ENCODE assay signal across 8 mouse cellular contexts in genomic region chr3:107333381-107334201, GRCm38 (mm10). TPM values are rescaled to one million over a fixed set of nuclear protein-coding genes. Genes with fewer than 3 reads are reported as not detected.
DNase-seq lines count a peak whose midpoint lies in the region; ATAC-seq lines count a peak whose summit lies in the region.

TSS of gene Rbm15 (minus strand) at chr3:107333673.

- H3K4me2 ChIP-seq in heart, embryonic 13.5 days: peak within 1 kb of the TSS; percentile 82
- H3K4me2 ChIP-seq in liver, embryonic 12.5 days: peak within 1 kb of the TSS; percentile 92
- peak within 1 kb of the TSS; percentile 91 for H3K4me2 ChIP-seq in stomach, embryonic 15.5 days

- peaks cover 16% of the 10 kb centered on the region for H3K4me1 ChIP-seq in brown adipose tissue, adult 24 weeks (ENCODE audit: control insufficient read depth, insufficient read depth, insufficient read length, low read length)
- H3K4me1 ChIP-seq in heart, embryonic 13.5 days: peaks cover 35% of the 10 kb centered on the region
- H3K4me1 ChIP-seq in liver, embryonic 12.5 days: peaks cover 30% of the 10 kb centered on the region
- peaks cover 19% of the 10 kb centered on the region for H3K4me1 ChIP-seq in stomach, embryonic 15.5 days

- peaks cover 23% of the 10 kb centered on the region for H3K36me3 ChIP-seq in heart, embryonic 13.5 days
- H3K36me3 ChIP-seq in liver, embryonic 12.5 days: peaks cover 28% of the 10 kb centered on the region
- 0 out of 2 replicates have a peak, but pooled peaks cover 8% of the 10 kb centered on the region for H3K36me3 ChIP-seq in stomach, embryonic 15.5 days

- H3K4me3 ChIP-seq in brown adipose tissue, adult 24 weeks (ENCODE audit: insufficient read depth, low read depth, low read length): peak within 1 kb of the TSS; percentile 85
- H3K4me3 ChIP-seq in heart, embryonic 13.5 days: peak within 1 kb of the TSS; percentile 98
- peak within 1 kb of the TSS; percentile 97 for H3K4me3 ChIP-seq in liver, embryonic 12.5 days
- peak within 1 kb of the TSS; percentile 99 for H3K4me3 ChIP-seq in stomach, embryonic 15.5 days (replicated peaks)

- DNase-seq in CD4-positive, CD25-positive, alpha-beta regulatory T cell, adult 2 months (ENCODE audit: low read depth, low spot score): peak; percentile 99
- DNase-seq in fat pad, adult 2 months (ENCODE audit: extremely low read depth, low read depth, low spot score): peak; percentile 98
- peak; percentile 97 for DNase-seq in kidney, postnatal 10 days
- DNase-seq in natural killer cell, adult 2 months (ENCODE audit: low spot score in 2 of 2): peak; percentile 96 to 97

- no peaks in the 10 kb centered on the region for H3K9me3 ChIP-seq in heart, embryonic 13.5 days
- no peaks in the 10 kb centered on the region for H3K9me3 ChIP-seq in liver, embryonic 12.5 days (replicated peaks)
- H3K9me3 ChIP-seq in stomach, embryonic 15.5 days: no peaks in the 10 kb centered on the region

- no peaks in the 10 kb centered on the region for H3K27me3 ChIP-seq in heart, embryonic 13.5 days (replicated peaks)
- H3K27me3 ChIP-seq in liver, embryonic 12.5 days (replicated peaks): no peaks in the 10 kb centered on the region
- no peaks in the 10 kb centered on the region for H3K27me3 ChIP-seq in stomach, embryonic 15.5 days (replicated peaks)

- peak within 1 kb of the TSS; percentile 99 for H3K9ac ChIP-seq in heart, embryonic 13.5 days
- H3K9ac ChIP-seq in liver, embryonic 12.5 days: peak within 1 kb of the TSS; percentile 95
- H3K9ac ChIP-seq in stomach, embryonic 15.5 days: peak within 1 kb of the TSS; percentile 91

- WGBS in heart, embryonic 13.5 days: under 1% methylated on average over 62 of the region's 62 CpGs
- under 1% methylated on average over 62 of the region's 62 CpGs for WGBS in liver, embryonic 12.5 days (ENCODE audit: insufficient replicate concordance)
- under 1% methylated on average over 62 of the region's 62 CpGs for WGBS in stomach, embryonic 15.5 days

- H3K27ac ChIP-seq in brown adipose tissue, adult 24 weeks (replicated peaks; ENCODE audit: low read depth, low read length): peak within 1 kb of the TSS; percentile 93
- peak within 1 kb of the TSS; percentile 98 for H3K27ac ChIP-seq in heart, embryonic 13.5 days (replicated peaks)
- H3K27ac ChIP-seq in liver, embryonic 12.5 days: peak within 1 kb of the TSS; percentile 97
- H3K27ac ChIP-seq in stomach, embryonic 15.5 days: peak within 1 kb of the TSS; percentile 98

- peak; percentile 82 for ATAC-seq in heart, embryonic 13.5 days (ENCODE audit: extremely low read depth, insufficient number of reproducible peaks, low FRiP score, low TSS enrichment)
- peak; percentile 88 for ATAC-seq in liver, embryonic 12.5 days
- peak; percentile 90 for ATAC-seq in stomach, embryonic 15.5 days (ENCODE audit: insufficient read depth, low FRiP score, low read depth)

RNA-seq across cellular contexts. Expression of gene Rbm15, which starts in this region (rescaled TPM):
- polyA plus RNA-seq in brown adipose tissue, adult 24 weeks (2012; ENCODE audit: insufficient read depth, insufficient read length, missing spikeins): 7.2 and 8.9 TPM in 2 replicates
- 8.7 and 10.3 TPM in 2 replicates for polyA plus RNA-seq in heart, embryonic 13.5 days (2015; fragmentation: Nextera tagmentation; extraction: Ambion mirVana)
- 13.6 and 14.2 TPM in 2 replicates for polyA plus RNA-seq in liver, embryonic 12.5 days (2016; fragmentation: Nextera tagmentation; extraction: Ambion mirVana)
- polyA plus RNA-seq in stomach, embryonic 15.5 days (2015; fragmentation: Nextera tagmentation; extraction: Ambion mirVana): 13.9 and 14.6 TPM in 2 replicates

Comparison
In these comparisons a context has a peak if more than half of its experiments do, and no peak if none do; other contexts are left out.
1. Peak in every context shown above with its lines: DNase-seq, ATAC-seq, H3K4me3 ChIP-seq and H3K27ac ChIP-seq.